Mouse (Mus musculus): Measurements from ENCODE around the gene Ms4a14.

- TF ChIP-seq EP300 (IDR thresholded peaks at IDR 0.05; ENCODE audit: insufficient read depth, low read depth, low read length) (no peak), CTCF (IDR thresholded peaks at IDR 0.05; ENCODE audit: low read depth, low read length) (no peak), POLR2A (IDR thresholded peaks at IDR 0.05; ENCODE audit: insufficient read depth, low read length) (no peak)
Observed at GRCm38 (mm10) chr19:11355730-11356129, 41.5 kb upstream of the Ms4a14 start.

Measured in ES-Bruce4 (cell line).